Comparison of ENCODE assay signal across 23 mouse cellular contexts in genomic region chr5:150053294-150053693, GRCm38 (mm10). TPM values are rescaled to one million over a fixed set of nuclear protein-coding genes. Genes with fewer than 3 reads are reported as not detected.
"Had no signal": no experiment of that assay in that cellular context is flagged by ENCODE, and none has a peak within 500 bp of the region (broad histone marks: within the 10 kb centered on the region; RNA-seq: fewer than 3 reads in every experiment).

No protein-coding gene starts in this region.

- H3K4me3 ChIP-seq: limb, embryonic 10.5 days; limb, embryonic 13.5 days; liver, embryonic 12.5 days; liver, embryonic 15.5 days; lung, embryonic 15.5 days; megakaryocyte, embryonic 14.5 days; midbrain, embryonic 10.5 days; midbrain, embryonic 13.5 days; myocyte; neural tube, embryonic 13.5 days had no signal

- H3K4me1 ChIP-seq: limb, embryonic 10.5 days; limb, embryonic 13.5 days; liver, embryonic 12.5 days; liver, embryonic 15.5 days; lung, embryonic 15.5 days; megakaryocyte, embryonic 14.5 days; midbrain, embryonic 10.5 days; midbrain, embryonic 13.5 days had no signal

- H3K9me3 ChIP-seq: limb, embryonic 10.5 days; limb, embryonic 13.5 days; liver, embryonic 12.5 days; liver, embryonic 15.5 days; lung, embryonic 15.5 days; midbrain, embryonic 10.5 days; midbrain, embryonic 13.5 days; neural tube, embryonic 13.5 days had no signal

- DNase-seq: kidney, adult 18-20 months; kidney, adult 9 months; kidney, postnatal 14 days; liver; lung, adult 18-20 months; lung, postnatal 10 days; lung, postnatal 36 days; retina, postnatal 1 day; thymus, postnatal 25 days had no signal

- ATAC-seq: liver, embryonic 12.5 days; midbrain, embryonic 13.5 days; midbrain, embryonic 16.5 days had no signal

- H3K27me3 ChIP-seq: limb, embryonic 13.5 days; liver, embryonic 12.5 days; liver, embryonic 15.5 days; lung, embryonic 15.5 days; megakaryocyte, embryonic 14.5 days; midbrain, embryonic 13.5 days; neural tube, embryonic 13.5 days had no signal

- H3K9ac ChIP-seq: limb, embryonic 13.5 days; liver, embryonic 12.5 days; liver, embryonic 15.5 days; lung, embryonic 15.5 days; midbrain, embryonic 13.5 days; neural tube, embryonic 13.5 days had no signal

- H3K36me3 ChIP-seq: limb, embryonic 10.5 days; limb, embryonic 13.5 days; liver, embryonic 12.5 days; liver, embryonic 15.5 days; lung, embryonic 15.5 days; midbrain, embryonic 10.5 days; midbrain, embryonic 13.5 days; neural tube, embryonic 13.5 days had no signal

- H3K27ac ChIP-seq: limb, embryonic 10.5 days; limb, embryonic 13.5 days; liver, embryonic 12.5 days; liver, embryonic 15.5 days; lung, embryonic 15.5 days; midbrain, embryonic 10.5 days; midbrain, embryonic 13.5 days; neural tube, embryonic 13.5 days; stomach, postnatal 0 days had no signal

- H3K4me2 ChIP-seq: limb, embryonic 13.5 days; liver, embryonic 12.5 days; liver, embryonic 15.5 days; lung, embryonic 15.5 days; midbrain, embryonic 13.5 days; neural tube, embryonic 13.5 days had no signal

RNA-seq across cellular contexts. Expression of gene Rxfp2, which starts 34.8 kb away (rescaled TPM):
- polyA plus RNA-seq: liver, embryonic 15.5 days; myocyte; small intestine, adult 2 months; thymus, postnatal 0 days had no signal
